Mouse (Mus musculus) heart, postnatal 10 days (tissue): ENCODE data around the gene Dhh. TPM values are rescaled to one million over a fixed set of nuclear protein-coding genes. Genes with fewer than 3 reads are reported as not detected.
A peak's percentile ranks its signal among the peaks of the same experiment; 100 is the strongest.

ENCODE experiments used
- DNase-seq, 2 experiments: peaks; one replicate each; pipeline ENCODE4 v3.0.0; 2021
- intact Hi-C: fragments of 180-260 bp; cut with DNase I; formaldehyde crosslinking; loops from one replicate; pipeline ENCODE4 v1.15.1; 2025
- total RNA-seq, 2 experiments: library from RNA; stranded (reverse); gene quantifications; 2 replicates each; pipeline ENCODE4 v1.2.3; 2021

Gene Dhh
- total RNA-seq, 2 experiments from 2014 or later: 2.8 to 3.8 TPM

DNA sequence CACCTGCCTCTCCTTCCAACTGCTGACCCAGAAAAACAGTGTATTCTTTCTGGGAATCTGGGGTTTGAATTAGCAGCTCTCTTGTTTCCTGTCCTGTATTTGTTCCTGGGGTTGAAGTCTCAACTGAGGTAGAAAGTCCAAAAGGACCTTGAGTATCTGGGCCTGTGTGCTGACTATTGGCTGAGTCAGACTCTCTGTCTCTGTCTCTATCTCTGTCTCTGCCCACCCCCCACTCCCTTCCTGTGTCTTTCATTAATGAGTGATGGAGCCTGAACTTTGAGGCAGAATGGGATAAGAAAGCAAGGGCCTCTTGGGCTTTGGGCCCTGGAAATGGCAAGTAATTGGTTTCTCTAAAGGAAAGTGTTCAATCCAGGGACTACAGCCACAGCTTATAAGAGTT lies 14.7 kb downstream of the Dhh start:
- DNase-seq: no peak
- intact Hi-C loops: loop anchor here (5.0 kb wide), 1 partner anchor 34 kb away; the partner anchor contains the start of gene Lmbr1l

DNA sequence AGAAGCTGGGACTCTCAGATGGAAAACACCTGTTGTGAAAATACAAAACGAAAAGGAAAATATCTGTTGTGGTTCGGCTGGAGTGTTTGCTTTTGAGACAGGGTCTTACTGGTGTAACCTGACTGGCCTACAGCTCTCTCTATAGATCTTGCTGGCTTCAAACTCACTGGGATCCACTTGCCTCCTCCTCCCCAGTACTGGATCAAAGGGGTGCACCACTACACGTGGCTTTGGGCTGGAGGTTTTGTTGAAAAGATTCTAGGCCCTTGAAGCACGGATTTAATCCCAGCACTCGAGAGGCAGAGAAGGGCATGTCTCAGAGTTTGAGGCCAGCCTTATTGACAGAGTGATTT lies 16.7 kb downstream of the Dhh start:
- DNase-seq: no peak
- intact Hi-C loops: loop anchor here (5.0 kb wide), 1 partner anchor 36 kb away; the partner anchor contains the start of gene Lmbr1l

DNA sequence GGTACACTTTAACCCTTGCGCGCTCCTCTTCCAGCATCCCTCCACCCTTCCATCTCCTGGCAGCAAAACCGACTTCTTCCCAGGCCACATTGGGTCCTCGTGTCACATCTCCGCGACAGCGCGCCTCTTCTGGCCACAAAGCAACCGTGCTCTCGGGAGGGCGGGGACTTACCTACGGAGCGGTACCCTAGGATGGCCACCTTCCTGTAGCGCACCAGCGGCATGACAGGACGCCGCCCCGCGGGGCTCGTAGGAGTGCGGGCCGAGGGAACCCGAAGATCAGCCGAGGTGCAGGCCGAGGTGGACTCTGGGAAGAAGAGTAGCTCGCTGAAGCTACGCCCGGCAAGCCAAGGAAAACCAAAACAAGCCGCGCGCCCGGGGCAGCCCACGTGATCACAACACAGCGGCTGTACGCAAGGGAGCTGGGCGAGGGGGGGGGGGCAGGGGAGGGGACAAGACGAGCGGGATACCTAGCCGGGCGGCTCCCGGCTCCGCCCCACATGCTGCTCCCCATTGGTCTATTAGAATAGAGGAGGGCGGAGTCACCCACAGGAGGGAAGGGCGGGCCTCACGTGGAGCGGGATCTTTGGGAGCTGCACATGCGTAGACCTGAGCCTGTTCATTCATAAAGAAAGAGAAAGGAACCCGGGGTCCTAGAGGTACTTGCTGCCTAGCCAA lies 17.2 kb downstream of the Dhh start:
- peak; percentile 91 to 92 for DNase-seq
- intact Hi-C loops: loop anchor here (5.0 kb wide), 1 partner anchor 36 kb away; the partner anchor contains the start of gene Lmbr1l

DNA sequence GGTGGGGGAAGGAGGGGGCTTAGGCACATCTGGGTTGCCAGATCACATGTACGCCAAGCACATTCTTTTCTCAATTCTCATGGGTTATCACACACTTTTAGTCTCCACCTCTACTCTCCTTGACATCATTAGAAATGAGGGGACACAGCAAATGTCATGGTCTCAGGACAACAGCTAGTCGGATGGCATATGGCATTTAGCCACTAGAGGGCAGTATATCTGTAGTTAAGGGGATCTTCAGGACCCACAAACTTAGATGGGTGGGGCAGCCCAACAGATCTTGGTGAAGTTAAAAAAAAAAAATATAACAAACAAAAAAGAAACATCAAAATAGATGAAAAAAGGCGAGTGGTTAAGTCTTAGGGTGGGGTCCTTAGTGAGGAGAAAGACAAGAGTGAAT lies 21.0 kb downstream of the Dhh start:
- intact Hi-C loops: loop anchor here (1.0 to 5.0 kb wide), 2 partner anchors 50 to 120 kb away; no protein-coding TSS in a partner anchor
- peak; percentile 80 to 88 for DNase-seq

DNA sequence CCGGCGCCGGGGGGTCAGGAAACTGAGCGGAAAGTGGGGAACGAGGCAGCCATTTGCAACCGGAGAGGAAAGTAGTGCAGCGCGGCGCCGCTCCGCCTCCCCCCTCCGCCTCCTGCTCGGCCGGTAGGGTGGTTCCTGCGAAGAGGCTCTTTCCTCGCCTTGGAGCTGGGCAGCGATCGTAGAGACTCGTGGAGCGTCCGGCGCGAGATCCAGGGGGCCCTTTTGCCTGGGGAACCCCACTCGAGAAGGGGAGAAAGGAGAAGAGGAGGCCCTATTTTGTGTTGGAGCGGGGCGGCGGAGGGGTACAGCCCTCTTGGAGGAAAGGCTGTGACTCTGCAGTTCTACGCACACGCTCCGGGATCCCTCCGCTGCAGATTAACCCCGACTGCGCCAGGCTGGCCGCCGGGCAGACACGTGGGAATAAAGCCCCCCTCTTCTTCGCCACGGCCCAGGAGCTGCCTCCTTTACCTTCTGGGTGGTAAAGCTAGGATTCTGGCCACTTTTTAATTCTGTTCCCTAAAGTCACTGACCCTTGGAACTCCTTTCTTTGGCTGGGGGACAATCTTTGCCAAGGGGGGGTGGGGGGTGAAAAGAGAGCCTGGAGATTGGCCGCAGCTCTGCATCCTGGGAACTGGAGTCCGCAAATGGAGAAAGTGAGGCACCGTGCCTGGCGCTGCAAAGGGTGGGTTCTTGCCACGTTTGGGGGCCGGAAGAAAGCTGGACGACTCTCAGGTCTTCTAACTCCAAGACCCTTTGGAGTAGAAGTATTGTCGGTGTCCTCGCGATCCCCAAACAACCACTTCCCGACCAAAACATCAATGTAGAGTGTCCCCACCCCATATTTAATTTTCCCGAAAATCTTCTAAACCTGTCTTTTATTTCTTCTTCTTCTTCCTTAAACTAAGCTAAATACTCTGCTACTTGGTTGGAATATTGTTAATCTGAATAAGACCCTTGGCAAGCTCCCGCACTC lies 26.1 kb downstream of the Dhh start:
- DNase-seq: peak; percentile 95 to 96
- intact Hi-C loops: loop anchor here (1.0 kb wide), 1 partner anchor 41 kb away; the partner anchor contains the start of gene Prkag1

DNA sequence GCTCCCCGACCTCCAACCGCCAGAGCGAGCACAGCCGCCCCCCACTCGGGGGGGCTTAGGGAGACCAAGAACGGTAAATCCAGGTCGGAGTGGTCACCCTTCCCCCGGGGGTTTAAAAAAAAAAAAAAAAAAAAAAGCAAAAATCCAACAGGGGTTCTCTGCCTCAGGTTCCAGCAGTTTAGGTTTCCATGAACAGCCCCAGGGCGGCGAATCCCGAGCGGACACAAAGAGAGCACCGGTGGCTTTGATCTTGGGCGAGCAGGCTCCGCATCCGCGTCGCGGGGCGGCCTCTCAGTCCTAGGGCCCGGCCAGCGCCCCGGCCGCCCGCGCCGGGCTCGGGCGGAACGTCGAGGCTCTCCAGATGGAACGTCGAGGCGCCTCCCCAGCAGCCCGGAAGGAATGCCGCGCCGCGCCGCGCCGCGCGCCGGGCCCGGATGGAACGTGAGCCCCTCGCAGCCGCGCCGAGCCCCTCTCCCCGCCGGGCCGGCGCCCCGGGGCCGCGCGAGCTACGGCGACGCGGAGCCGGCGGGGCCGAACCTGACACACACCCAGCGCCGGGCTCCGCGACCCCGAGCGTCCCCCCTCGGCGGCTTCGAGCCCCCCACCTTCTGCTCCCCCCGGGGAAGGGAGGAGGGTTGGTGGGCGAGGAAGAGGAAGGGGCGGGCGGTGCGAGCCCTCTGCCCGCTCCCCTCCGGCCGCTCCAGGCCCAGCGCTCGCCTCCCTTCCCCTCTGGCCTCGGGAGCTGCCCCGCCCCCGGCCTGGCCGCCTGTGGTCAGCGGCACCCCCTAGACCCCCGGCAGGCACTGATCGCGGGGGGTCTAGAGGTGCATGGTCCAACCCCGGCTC lies 27.0 kb downstream of the Dhh start, which contains the start of gene Kmt2d:
Gene Kmt2d (minus strand): TSS at position 135 of the 846 bp plus-strand sequence.
- intact Hi-C loops: no loop called here
- DNase-seq: no peak

DNA sequence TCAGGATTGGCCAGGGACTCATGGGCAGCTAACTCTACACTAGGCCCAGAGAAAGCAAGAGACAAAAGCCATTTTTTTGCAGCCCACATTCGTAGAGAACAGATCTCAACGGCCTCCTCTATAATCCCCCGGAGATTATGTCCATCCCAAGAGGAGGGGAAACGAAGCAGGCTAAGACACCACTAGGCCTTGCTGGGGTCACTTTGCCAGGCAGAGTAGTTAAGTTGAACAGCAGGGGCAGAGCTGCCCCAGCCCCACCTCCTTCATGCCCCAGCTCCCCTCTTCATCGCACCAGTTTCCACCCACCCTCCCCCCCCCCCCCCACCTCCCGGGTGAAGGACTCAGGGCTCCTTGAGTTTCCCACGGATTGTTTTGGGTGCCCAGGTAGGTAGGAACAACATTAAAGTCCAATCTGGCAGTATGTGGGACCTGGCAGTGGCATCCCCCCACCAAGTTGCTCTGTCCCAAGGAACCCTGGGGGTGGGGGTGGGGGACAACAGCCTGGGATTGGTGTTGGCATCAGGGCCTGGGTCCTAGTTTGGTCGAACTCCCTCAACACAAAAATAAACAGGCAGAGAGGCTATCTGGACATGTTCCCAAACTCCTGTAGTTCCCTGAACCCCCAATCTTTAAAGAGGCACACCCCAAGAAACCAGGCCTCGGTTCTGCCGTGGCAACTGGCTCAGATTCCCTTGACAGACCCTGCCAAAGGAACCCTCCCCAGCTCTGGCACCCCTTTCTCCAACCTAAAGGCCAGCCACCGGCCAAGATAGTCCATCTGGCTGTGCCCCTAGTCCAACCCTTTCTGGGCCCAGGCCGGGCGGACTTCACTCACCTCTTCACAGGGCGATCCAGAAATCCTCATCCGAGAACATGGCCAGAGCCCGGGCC lies 27.9 kb downstream of the Dhh start:
- peak; percentile 54 to 65 for DNase-seq
- intact Hi-C loops: no loop called here

DNA sequence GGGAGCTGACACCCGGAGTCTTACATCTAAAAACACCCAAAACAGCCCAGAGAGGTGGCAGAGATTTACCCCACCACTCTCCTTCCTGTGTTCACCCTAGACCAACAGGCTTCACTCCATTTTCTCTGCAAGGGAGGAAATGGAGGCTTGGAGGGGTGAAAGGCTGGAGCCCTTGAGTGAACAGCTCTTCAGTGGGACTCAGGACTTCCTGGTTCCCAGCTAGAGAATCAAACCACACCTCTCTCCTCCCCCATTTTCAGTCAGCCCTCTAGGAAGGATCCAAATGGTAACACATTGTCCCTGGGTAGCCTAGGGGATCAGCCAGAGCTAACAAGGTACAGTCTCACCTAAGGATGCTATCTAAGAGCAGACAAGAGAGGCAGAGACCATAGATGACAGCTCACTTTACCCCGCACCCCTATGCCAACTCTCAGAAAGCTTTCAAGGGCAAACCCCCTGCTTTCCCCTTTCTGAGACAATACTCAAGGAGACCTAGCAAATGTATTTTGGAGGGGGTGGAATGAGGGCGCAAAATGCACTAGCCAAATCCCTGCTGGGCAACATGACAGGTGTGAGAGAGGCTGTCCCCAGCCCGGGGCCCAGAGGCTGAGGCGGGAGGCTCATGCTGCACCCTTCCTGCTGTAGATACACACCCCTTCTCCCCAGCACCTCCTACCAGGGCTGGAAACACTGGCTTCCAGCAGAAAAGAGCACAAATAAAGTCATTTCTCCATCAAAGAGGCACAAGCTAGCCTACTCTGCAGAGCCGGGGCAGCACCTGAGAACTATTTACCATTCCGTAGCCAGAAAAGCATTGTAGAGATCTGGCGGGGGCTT lies 28.8 kb downstream of the Dhh start:
- intact Hi-C loops: no loop called here
- no peak for DNase-seq

DNA sequence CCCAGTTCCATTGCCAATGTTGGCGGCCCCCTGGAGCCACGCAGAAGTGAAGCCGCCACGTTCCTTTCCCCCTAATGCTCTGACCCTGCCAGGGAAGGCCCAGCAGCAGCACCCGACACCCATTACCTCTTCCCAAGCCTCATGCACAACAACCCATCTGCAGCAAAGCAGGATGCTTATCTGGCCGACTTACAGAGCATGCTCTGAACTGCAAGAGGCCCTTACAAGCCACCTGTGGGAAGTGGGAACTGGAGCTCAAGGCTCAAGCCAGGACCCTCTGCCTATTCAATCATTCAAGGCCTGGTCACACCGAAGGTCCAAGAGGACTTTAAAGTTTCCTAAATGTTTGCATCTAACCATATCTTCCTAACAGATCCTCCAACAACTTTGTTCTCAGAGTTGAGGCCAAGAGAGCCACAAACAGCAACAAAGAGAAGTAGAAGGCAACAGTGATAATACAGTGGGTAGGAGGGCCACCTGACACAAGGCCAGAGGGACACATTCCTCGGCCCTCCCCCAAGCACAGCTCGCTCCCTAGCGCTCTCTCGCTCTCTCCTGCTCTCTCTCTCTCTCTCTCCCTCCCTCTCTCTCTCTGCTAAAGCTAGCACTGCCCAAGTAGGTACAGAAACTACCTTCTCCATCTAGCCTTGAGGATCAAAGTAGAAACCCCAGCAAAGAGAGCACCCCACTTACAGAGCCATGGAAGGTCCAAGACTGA lies 29.8 kb downstream of the Dhh start:
- DNase-seq: no peak
- intact Hi-C loops: no loop called here

DNA sequence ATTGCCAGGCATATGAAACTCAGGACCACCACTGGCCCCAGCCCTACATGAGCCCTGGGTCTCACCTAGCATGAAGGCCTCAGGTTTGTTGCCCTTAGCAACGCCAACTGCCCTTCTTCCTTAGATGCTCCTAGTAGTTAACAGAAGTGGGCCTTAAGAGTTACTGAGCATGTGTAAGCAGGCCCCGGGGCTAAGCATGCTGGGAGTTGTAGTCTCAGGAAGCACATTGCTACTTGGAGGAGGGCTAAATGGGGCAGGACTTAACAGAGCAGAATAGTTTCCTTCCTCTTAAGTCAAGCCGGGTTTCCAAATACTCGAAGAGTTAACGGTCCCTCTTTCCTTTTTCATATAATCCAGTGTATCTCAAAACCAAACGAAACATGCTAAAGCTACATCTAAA lies 31.0 kb downstream of the Dhh start:
- intact Hi-C loops: loop anchor here (2.0 kb wide), 1 partner anchor 35 kb away; no protein-coding TSS in a partner anchor
- peak; percentile 68 to 79 for DNase-seq

DNA sequence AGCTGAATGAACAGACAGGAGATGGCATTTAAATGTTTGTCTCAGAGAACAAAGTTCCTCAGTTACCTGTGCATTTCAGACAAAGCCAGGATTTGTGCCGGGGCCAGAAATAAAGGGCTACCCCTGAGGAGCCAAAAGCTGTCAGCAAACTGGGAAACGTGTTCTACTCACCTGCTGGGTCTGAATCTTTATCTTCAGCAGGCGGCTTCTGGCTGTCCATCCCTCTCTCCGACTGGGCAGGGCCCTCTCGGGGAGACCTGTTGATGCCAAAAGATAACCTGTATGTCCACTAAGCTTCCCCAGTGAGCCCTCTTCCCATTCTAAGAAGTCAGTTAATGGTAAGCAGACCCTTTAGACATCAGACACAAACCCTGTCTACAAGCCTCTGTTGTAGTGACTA lies 31.8 kb downstream of the Dhh start:
- no peak for DNase-seq
- intact Hi-C loops: loop anchor here (2.0 kb wide), 1 partner anchor 34 kb away; no protein-coding TSS in a partner anchor

DNA sequence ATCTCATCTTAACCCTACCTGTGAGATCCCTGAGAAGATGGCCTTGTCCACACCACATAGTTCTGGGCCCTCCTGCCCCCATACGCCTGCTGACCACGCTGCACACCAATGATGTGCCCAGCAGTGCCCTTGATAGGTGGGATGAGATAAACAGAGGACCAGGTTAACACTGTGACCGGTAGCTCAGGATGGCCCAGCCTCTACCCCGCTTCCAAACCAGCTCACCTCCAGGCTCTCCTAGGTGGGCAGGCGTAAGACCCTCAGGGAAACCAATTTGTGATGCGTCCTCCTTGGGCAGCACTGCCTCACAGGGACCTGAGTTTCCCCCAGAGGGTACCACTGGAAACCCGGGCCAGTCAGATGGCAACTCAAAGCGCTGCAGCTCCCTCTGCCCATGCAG lies 32.6 kb downstream of the Dhh start:
- DNase-seq: no peak
- intact Hi-C loops: loop anchor here (2.0 kb wide), 1 partner anchor 33 kb away; no protein-coding TSS in a partner anchor

DNA sequence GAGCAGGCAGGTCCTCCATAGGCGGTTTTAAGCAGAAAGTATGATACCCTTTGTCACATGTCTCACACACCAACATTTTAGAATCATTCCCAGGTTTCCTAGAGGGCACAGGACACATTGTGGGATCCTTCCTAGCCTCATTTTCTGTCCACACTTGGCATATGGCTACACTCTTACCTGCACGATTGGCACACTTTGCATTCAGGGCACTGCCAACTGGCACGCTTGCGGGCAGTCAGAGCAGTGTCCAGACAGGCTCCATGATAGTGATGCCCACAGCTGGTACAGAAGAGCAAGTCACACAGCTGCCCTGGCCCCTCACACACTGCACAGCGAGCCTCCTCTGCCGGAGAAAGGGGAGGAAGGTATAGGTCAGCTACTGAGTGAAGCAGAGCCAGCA lies 33.4 kb downstream of the Dhh start:
- DNase-seq: no peak
- intact Hi-C loops: no loop called here

DNA sequence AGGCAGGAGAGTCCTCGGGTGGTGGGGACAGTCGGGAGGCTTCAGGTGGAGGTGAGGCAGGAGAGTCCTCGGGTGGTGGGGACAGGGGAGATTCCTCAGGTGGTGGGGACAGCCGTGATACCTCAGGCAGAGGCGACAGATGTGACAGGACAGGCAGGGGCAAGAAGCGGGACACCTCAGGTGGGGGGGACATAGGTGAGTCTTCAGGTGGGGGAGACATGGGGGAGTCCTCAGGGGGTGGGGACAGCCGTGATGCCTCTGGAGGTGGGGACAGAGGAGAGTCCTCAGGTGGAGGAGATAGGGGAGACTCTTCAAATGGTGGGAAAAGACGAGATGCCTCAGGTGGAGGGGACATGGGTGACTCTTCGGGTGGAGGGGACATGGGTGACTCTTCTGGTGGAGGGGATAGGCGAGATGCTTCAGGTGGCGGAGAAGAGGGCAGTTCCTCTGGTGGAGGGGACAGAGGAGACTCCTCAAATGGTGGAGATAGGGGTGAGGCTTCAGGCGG lies 34.8 kb downstream of the Dhh start:
- DNase-seq: no peak
- intact Hi-C loops: no loop called here

DNA sequence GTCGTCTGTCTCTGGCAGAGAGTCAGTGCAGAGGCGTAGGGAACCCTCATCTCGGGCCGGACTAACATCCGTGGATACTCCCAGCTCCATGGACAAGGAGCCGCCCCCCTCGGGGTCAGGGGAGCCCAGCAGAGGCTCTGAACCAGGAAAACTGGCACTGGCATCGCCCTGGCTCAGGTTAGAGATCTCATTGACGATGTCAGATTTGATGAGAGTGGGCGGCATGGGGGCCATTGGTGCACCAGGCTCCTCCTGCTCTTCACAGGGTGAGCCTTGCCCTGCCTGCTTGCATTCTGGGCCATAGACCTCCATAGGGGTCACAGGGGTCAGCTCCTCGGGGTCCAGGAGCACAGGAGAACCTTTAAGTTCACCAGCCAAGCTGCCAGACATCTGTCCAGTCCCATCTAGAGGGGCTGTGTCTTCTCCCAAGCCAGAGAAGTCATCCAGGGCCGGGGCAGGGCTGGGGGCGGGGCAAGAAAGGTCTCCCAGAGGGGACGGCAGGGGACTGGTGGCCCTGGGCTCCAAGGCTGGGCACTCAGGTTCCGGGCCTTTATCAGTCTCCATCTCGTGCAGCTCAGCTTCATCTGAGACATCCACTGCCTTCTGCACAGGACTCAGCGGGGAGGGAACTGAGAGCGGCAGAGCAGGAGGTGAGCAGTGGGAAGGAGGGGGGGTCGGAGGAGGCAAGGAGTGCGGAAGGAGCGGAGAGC lies 36.5 kb downstream of the Dhh start:
- intact Hi-C loops: no loop called here
- DNase-seq: no peak

DNA sequence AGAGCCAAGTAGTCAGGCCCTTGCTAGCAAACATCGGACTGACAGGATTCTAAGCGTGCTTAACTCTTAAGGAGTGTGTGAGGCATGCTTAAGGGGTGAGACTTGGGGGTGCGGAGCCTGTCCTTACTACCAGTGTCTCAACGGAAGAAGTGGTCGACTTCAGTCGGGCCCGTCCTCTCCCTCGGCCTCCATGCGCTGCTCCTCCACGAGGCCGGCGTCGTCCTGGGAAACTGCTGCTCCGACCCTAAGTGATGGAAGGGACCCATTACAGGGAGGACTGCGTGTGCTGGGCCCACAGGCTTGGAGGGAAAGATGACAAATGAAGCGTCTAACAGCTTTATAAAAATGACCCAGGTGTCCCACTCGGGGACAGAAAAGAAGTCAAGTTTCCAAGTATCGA lies 37.4 kb downstream of the Dhh start:
- no peak for DNase-seq
- intact Hi-C loops: no loop called here
